Mouse (Mus musculus): ENCODE data around the gene Cacnb4.
A peak's percentile ranks its signal among the peaks of the same experiment; 100 is the strongest.

Gene Cacnb4

GRCm38 (mm10) chr2:52568131-52568530 lies 108.5 kb downstream of the Cacnb4 start:
- no peak for DNase-seq (ENCODE audit: low spot score in 2 of 2)

- DNase-seq (ENCODE audit: low spot score in 2 of 2) = no peak
Observed at GRCm38 (mm10) chr2:52567421-52567820, 109.2 kb downstream of the Cacnb4 start.

- no peak for DNase-seq (ENCODE audit: low spot score in 2 of 2)
Observed at GRCm38 (mm10) chr2:52563277-52563676, 113.4 kb downstream of the Cacnb4 start.

- DNase-seq (ENCODE audit: low spot score in 2 of 2) = no peak
Observed at GRCm38 (mm10) chr2:52562356-52562755, 114.3 kb downstream of the Cacnb4 start.

GRCm38 (mm10) chr2:52561137-52561536 lies 115.5 kb downstream of the Cacnb4 start:
- DNase-seq (ENCODE audit: low spot score in 2 of 2) = no peak

- no peak for DNase-seq (ENCODE audit: low spot score in 2 of 2)
Observed at GRCm38 (mm10) chr2:52560266-52560665, 116.4 kb downstream of the Cacnb4 start.

- DNase-seq (ENCODE audit: low spot score in 2 of 2) = no peak
Observed at GRCm38 (mm10) chr2:52558411-52558810, 118.2 kb downstream of the Cacnb4 start.

GRCm38 (mm10) chr2:52557503-52558275 lies 118.9 kb downstream of the Cacnb4 start:
- DNase-seq (ENCODE audit: low spot score in 2 of 2) = no peak

- no peak for DNase-seq (ENCODE audit: low spot score in 2 of 2)
Observed at GRCm38 (mm10) chr2:52556961-52557326, 119.7 kb downstream of the Cacnb4 start.

GRCm38 (mm10) chr2:52556298-52556960 lies 120.2 kb downstream of the Cacnb4 start:
- no peak for DNase-seq (ENCODE audit: low spot score in 2 of 2)

- DNase-seq (ENCODE audit: low spot score in 2 of 2) = no peak
Observed at GRCm38 (mm10) chr2:52548401-52548800, 128.2 kb downstream of the Cacnb4 start.

- DNase-seq (ENCODE audit: low spot score in 2 of 2) = no peak
Observed at GRCm38 (mm10) chr2:52547331-52547730, 129.3 kb downstream of the Cacnb4 start.

- DNase-seq (ENCODE audit: low spot score in 2 of 2) = no peak
Observed at GRCm38 (mm10) chr2:52544527-52544926, 132.1 kb downstream of the Cacnb4 start.

- DNase-seq (ENCODE audit: low spot score in 2 of 2) = no peak
Observed at GRCm38 (mm10) chr2:52541068-52541467, 135.6 kb downstream of the Cacnb4 start.

- DNase-seq (ENCODE audit: low spot score in 2 of 2) = no peak
Observed at GRCm38 (mm10) chr2:52539318-52539717, 137.3 kb downstream of the Cacnb4 start.

- DNase-seq (ENCODE audit: low spot score in 2 of 2) = no peak
Observed at GRCm38 (mm10) chr2:52537645-52538044, 139.0 kb downstream of the Cacnb4 start.

- DNase-seq (ENCODE audit: low spot score in 2 of 2) = no peak
Observed at GRCm38 (mm10) chr2:52537155-52537554, 139.5 kb downstream of the Cacnb4 start.

- no peak for DNase-seq (ENCODE audit: low spot score in 2 of 2)
Observed at GRCm38 (mm10) chr2:52536511-52536910, 140.1 kb downstream of the Cacnb4 start.

GRCm38 (mm10) chr2:52533696-52534095 lies 142.9 kb downstream of the Cacnb4 start:
- no peak for DNase-seq (ENCODE audit: low spot score in 2 of 2)

GRCm38 (mm10) chr2:52530521-52530920 lies 146.1 kb downstream of the Cacnb4 start:
- DNase-seq (ENCODE audit: low spot score in 2 of 2) = no peak

GRCm38 (mm10) chr2:52529245-52529644 lies 147.4 kb downstream of the Cacnb4 start:
- no peak for DNase-seq (ENCODE audit: low spot score in 2 of 2)

- peak in 1 of 2 experiments; percentile 13 for DNase-seq (ENCODE audit: low spot score in 2 of 2)
Observed at GRCm38 (mm10) chr2:52525876-52526592, 150.6 kb downstream of the Cacnb4 start.

All from urinary bladder, adult 18-20 months (tissue).